27 mouse cellular contexts compared by ENCODE assay signal in the genomic region with DNA sequence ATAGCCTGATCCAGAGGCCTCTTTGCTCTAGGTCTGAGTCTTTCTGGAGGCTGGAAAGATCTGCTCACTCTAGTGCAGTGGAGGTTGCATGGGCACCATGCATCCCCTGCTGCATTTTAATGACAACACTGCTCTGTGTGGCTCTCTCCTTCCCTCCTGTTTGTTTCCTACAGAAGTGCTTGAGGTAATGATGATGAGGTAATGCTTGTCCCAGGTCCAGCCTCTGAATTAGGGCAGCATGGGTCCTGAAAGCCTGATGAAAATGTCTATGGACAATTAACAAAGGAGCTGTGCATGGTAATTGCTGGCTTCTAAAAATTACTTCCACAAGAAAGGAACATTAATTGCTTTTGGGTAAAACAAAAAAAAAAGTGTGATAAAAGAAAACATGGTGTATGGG.
DNase-seq lines count a peak whose midpoint lies in the region; ATAC-seq and TF ChIP-seq lines count a peak whose summit lies in the region.
"Had no signal": no experiment of that assay in that cellular context is flagged by ENCODE, and none has a peak within 500 bp of the region (broad histone marks: within the 10 kb centered on the region; RNA-seq: fewer than 3 reads in every experiment).

No protein-coding gene starts in this region.

- H3K9ac ChIP-seq in embryonic facial prominence, embryonic 15.5 days: no peak overlapping the region
- H3K9ac ChIP-seq in forebrain, embryonic 13.5 days: no peak overlapping the region
- H3K9ac ChIP-seq: heart, embryonic 12.5 days; hindbrain, embryonic 15.5 days; limb, embryonic 12.5 days; lung, embryonic 15.5 days; midbrain, embryonic 15.5 days; neural tube, embryonic 15.5 days; stomach, embryonic 15.5 days had no signal

- no peak for TF ChIP-seq POLR2A in brain, embryonic 14.5 days (IDR thresholded peaks at IDR 0.05; ENCODE audit: borderline replicate concordance, extremely low read depth, insufficient read depth, insufficient read length, poor library complexity, severe bottlenecking)

- H3K9me3 ChIP-seq in embryonic facial prominence, embryonic 15.5 days (replicated peaks): no peaks in the 10 kb centered on the region
- H3K9me3 ChIP-seq in embryonic facial prominence, embryonic 10.5 days: no peaks in the 10 kb centered on the region
- H3K9me3 ChIP-seq in forebrain, embryonic 13.5 days (replicated peaks): no peaks in the 10 kb centered on the region
- H3K9me3 ChIP-seq: heart, embryonic 12.5 days; hindbrain, embryonic 15.5 days; limb, embryonic 12.5 days; lung, embryonic 15.5 days; midbrain, embryonic 10.5 days; midbrain, embryonic 15.5 days; neural tube, embryonic 15.5 days; stomach, embryonic 15.5 days had no signal

- H3K27ac ChIP-seq in embryonic facial prominence, embryonic 15.5 days (replicated peaks): no peak overlapping the region
- no peak overlapping the region for H3K27ac ChIP-seq in embryonic facial prominence, embryonic 10.5 days (replicated peaks)
- peak overlapping the region; percentile 10; the same call in 1 of the 2 replicates for H3K27ac ChIP-seq in forebrain, embryonic 13.5 days
- H3K27ac ChIP-seq: gastrocnemius, adult 2 months; heart, adult 2 months; hindbrain, embryonic 15.5 days; layer of hippocampus, adult 2 months; left cerebral cortex, adult 2 months; limb, embryonic 12.5 days; lung, embryonic 15.5 days; midbrain, embryonic 10.5 days; midbrain, embryonic 15.5 days; neural tube, embryonic 15.5 days; stomach, embryonic 15.5 days had no signal

- H3K4me3 ChIP-seq in embryonic facial prominence, embryonic 15.5 days (replicated peaks): no peak overlapping the region
- H3K4me3 ChIP-seq in embryonic facial prominence, embryonic 10.5 days: no peak overlapping the region
- H3K4me3 ChIP-seq in forebrain, embryonic 13.5 days: no peak overlapping the region
- H3K4me3 ChIP-seq: gastrocnemius, adult 2 months; heart, adult 2 months; heart, embryonic 12.5 days; hindbrain, embryonic 15.5 days; layer of hippocampus, adult 2 months; left cerebral cortex, adult 2 months; limb, embryonic 12.5 days; lung, embryonic 15.5 days; midbrain, embryonic 10.5 days; midbrain, embryonic 15.5 days; neural tube, embryonic 15.5 days; stomach, embryonic 15.5 days had no signal

- peak; percentile 57; the same call in 1 of the 2 replicates for ATAC-seq in embryonic facial prominence, embryonic 15.5 days (ENCODE audit: insufficient number of reproducible peaks, low FRiP score, low TSS enrichment, low read depth)
- peak; percentile 94 for ATAC-seq in forebrain, embryonic 13.5 days
- ATAC-seq: activated CD4-positive, CD25-positive, alpha-beta regulatory T cell, adult 4 months; midbrain, embryonic 15.5 days had no signal

- no peaks in the 10 kb centered on the region for H3K4me1 ChIP-seq in embryonic facial prominence, embryonic 15.5 days
- no peaks in the 10 kb centered on the region for H3K4me1 ChIP-seq in embryonic facial prominence, embryonic 10.5 days
- H3K4me1 ChIP-seq in forebrain, embryonic 13.5 days: peaks cover 16% of the 10 kb centered on the region
- H3K4me1 ChIP-seq: heart, embryonic 12.5 days; hindbrain, embryonic 15.5 days; limb, embryonic 12.5 days; lung, embryonic 15.5 days; midbrain, embryonic 10.5 days; midbrain, embryonic 15.5 days; neural tube, embryonic 15.5 days; stomach, embryonic 15.5 days had no signal

- no peak overlapping the region for H3K4me2 ChIP-seq in embryonic facial prominence, embryonic 15.5 days (replicated peaks)
- H3K4me2 ChIP-seq in forebrain, embryonic 13.5 days: no peak overlapping the region
- H3K4me2 ChIP-seq: heart, embryonic 12.5 days; hindbrain, embryonic 15.5 days; limb, embryonic 12.5 days; liver, embryonic 11.5 days; lung, embryonic 15.5 days; midbrain, embryonic 15.5 days; neural tube, embryonic 15.5 days; stomach, embryonic 15.5 days had no signal

- no peak for TF ChIP-seq CTCF in brain, embryonic 14.5 days (IDR thresholded peaks at IDR 0.05; ENCODE audit: borderline replicate concordance, extremely low read depth, insufficient read depth, insufficient read length)

- intact Hi-C loops in heart, postnatal 10 days (cut with DNase I): no loop called here

- no peaks in the 10 kb centered on the region for H3K36me3 ChIP-seq in embryonic facial prominence, embryonic 15.5 days
- H3K36me3 ChIP-seq in embryonic facial prominence, embryonic 10.5 days (replicated peaks): no peaks in the 10 kb centered on the region
- H3K36me3 ChIP-seq in forebrain, embryonic 13.5 days (ENCODE audit: poor library complexity, severe bottlenecking): no peaks in the 10 kb centered on the region
- H3K36me3 ChIP-seq: heart, embryonic 12.5 days; hindbrain, embryonic 15.5 days; limb, embryonic 12.5 days; lung, embryonic 15.5 days; midbrain, embryonic 10.5 days; midbrain, embryonic 15.5 days; neural tube, embryonic 15.5 days; stomach, embryonic 15.5 days had no signal

- H3K27me3 ChIP-seq in embryonic facial prominence, embryonic 15.5 days: no peaks in the 10 kb centered on the region; the same call in 1 of the 2 replicates
- no peaks in the 10 kb centered on the region for H3K27me3 ChIP-seq in embryonic facial prominence, embryonic 10.5 days (replicated peaks; ENCODE audit: low read depth, poor library complexity, severe bottlenecking)
- no peaks in the 10 kb centered on the region for H3K27me3 ChIP-seq in forebrain, embryonic 13.5 days
- H3K27me3 ChIP-seq: heart, embryonic 12.5 days; hindbrain, embryonic 15.5 days; lung, embryonic 15.5 days; midbrain, embryonic 15.5 days; neural tube, embryonic 15.5 days; stomach, embryonic 15.5 days had no signal

- DNase-seq in embryonic facial prominence, embryonic 10.5 days (ENCODE audit: low spot score): no peak
- peak; percentile 92 for DNase-seq in brain, embryonic 14.5 days (ENCODE audit: low read depth)
- peak; percentile 82 for DNase-seq in retina, postnatal 1 day
- no peak for DNase-seq in yolk sac, embryonic 10.5 days (ENCODE audit: low spot score)
- no peak for DNase-seq in heart, postnatal 10 days
- DNase-seq: adrenal gland, adult 8-10 months; B cell, adult 2 months; cerebellum, adult 11 months; gastrocnemius, adult 2 months; heart, adult 2 months; kidney, adult 2 months; kidney, postnatal 36 days; thymus, postnatal 14 days had no signal

Comparison
In these comparisons a context has a peak if more than half of its experiments do, and no peak if none do; other contexts are left out.
1. DNase-seq: peak in brain, embryonic 14.5 days (single experiment) and retina, postnatal 1 day (single experiment); none in embryonic facial prominence, embryonic 10.5 days (single experiment), yolk sac, embryonic 10.5 days (single experiment) and heart, postnatal 10 days (0 of 2).